Mouse (Mus musculus) mesoderm, embryonic 11.5 days (tissue): ENCODE data around the gene Rbbp4.

Source experiments
- DNase-seq: peaks from one replicate; pipeline ENCODE4 v3.0.0-alpha.2; 2012; ENCODE audit warnings: low read depth, low spot score

Gene Rbbp4

GRCm38 (mm10) chr4:129293702-129294101, 41.5 kb downstream of the Rbbp4 start:
- DNase-seq, result no peak

- DNase-seq, result no peak
Observed at GRCm38 (mm10) chr4:129292831-129293230, 42.3 kb downstream of the Rbbp4 start.

GRCm38 (mm10) chr4:129289671-129290070, 45.5 kb downstream of the Rbbp4 start:
- DNase-seq, result no peak

- no peak for DNase-seq
Observed at GRCm38 (mm10) chr4:129288067-129288466, 47.1 kb downstream of the Rbbp4 start.

GRCm38 (mm10) chr4:129287472-129287981, 47.6 kb downstream of the Rbbp4 start, which contains the start of gene Sync:
Gene Sync, plus strand, starts transcription at chr4:129287617.
- no peak for DNase-seq

- peak; percentile 64 for DNase-seq
Observed at GRCm38 (mm10) chr4:129286683-129287471, 48.3 kb downstream of the Rbbp4 start.

GRCm38 (mm10) chr4:129286001-129286682, 49.0 kb downstream of the Rbbp4 start:
- no peak for DNase-seq

- no peak for DNase-seq
Observed at GRCm38 (mm10) chr4:129284685-129285084, 50.5 kb downstream of the Rbbp4 start.

GRCm38 (mm10) chr4:129283226-129283625, 51.9 kb downstream of the Rbbp4 start:
- no peak for DNase-seq

- DNase-seq, result no peak
Observed at GRCm38 (mm10) chr4:129282786-129283185, 52.4 kb downstream of the Rbbp4 start.

GRCm38 (mm10) chr4:129276453-129276865, 58.7 kb downstream of the Rbbp4 start:
- DNase-seq, result peak; percentile 91

GRCm38 (mm10) chr4:129272756-129273046, 62.5 kb downstream of the Rbbp4 start:
- DNase-seq, result no peak

- DNase-seq, result no peak
Observed at GRCm38 (mm10) chr4:129271991-129272755, 63.0 kb downstream of the Rbbp4 start.

- DNase-seq, result no peak
Observed at GRCm38 (mm10) chr4:129268698-129269097, 66.5 kb downstream of the Rbbp4 start.

GRCm38 (mm10) chr4:129266821-129267220, 68.3 kb downstream of the Rbbp4 start:
- DNase-seq, result no peak

- DNase-seq, result no peak
Observed at GRCm38 (mm10) chr4:129266191-129266590, 69.0 kb downstream of the Rbbp4 start.

- DNase-seq, result peak; percentile 70
Observed at GRCm38 (mm10) chr4:129263225-129264021, 71.7 kb downstream of the Rbbp4 start.

GRCm38 (mm10) chr4:129261196-129261595, 74.0 kb downstream of the Rbbp4 start, which contains the start of gene C77080:
Gene C77080, minus strand, starts transcription at chr4:129261404.
- no peak for DNase-seq

- no peak for DNase-seq
Observed at GRCm38 (mm10) chr4:129260678-129261077, 74.5 kb downstream of the Rbbp4 start.

- no peak for DNase-seq
Observed at GRCm38 (mm10) chr4:129259101-129259500, 76.1 kb downstream of the Rbbp4 start.
